Mouse (Mus musculus) fat pad, adult 2 months (tissue): Measurements from ENCODE around the gene Agbl4.

Experiments used
- DNase-seq: peaks from one replicate; pipeline ENCODE4 v3.0.0-alpha.2; 2011; ENCODE audit warnings: low read depth, low spot score; ENCODE audit errors: extremely low read depth

Agbl4 gene

DNA sequence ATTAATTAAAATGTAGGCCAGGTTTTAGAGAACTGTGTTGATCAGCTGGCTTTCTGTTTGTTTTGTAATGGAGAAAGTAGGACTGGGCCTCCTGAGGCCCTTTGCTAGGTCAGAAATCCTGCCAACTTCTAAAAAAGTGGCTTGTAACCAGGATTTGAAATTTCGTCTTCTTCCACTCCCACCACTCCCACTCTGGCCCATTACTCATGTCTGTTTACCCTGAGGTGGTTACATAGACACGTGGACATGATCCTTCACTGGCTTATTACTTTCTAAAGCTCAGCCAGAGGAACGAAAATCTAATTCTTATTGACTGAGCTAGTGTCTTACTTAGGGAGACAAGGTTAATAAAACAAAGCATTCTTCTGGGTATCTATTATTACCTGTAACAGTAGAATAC lies 1307.5 kb downstream of the Agbl4 start:
- no peak for DNase-seq
